Mouse (Mus musculus) kidney, embryonic 14.5 days (tissue): Measurements from ENCODE around the gene Nfatc2ip. TPM values are rescaled to one million over a fixed set of nuclear protein-coding genes. Genes with fewer than 3 reads are reported as not detected.

Experiments used
- ATAC-seq: fragments of 200-750 bp; cut with Nextera tagmentation; 2 replicates; pipeline ENCODE4 v1.8.0; 2017; ENCODE audit warnings: moderate number of reproducible peaks, mild to moderate bottlenecking, moderate TSS enrichment, moderate library complexity; ENCODE audit not compliant: low FRiP score, low TSS enrichment
- H3K27ac ChIP-seq: fragments of 300-500 bp; sonication (generic); 2 replicates; pipeline ENCODE4 v1.5.1; 2014; ENCODE audit warnings: low read depth, mild to moderate bottlenecking, low read length, moderate library complexity, mixed read lengths
- H3K27me3 ChIP-seq: fragments of 300-500 bp; sonication (generic); 2 replicates; pipeline ENCODE4 v1.6.1; 2014; ENCODE audit warnings: mild to moderate bottlenecking, low read length; ENCODE audit not compliant: control insufficient read depth, insufficient read depth
- H3K36me3 ChIP-seq: fragments of 300-500 bp; sonication (generic); 2 replicates; pipeline ENCODE4 v1.6.1; 2014; ENCODE audit warnings: low read length, mixed read lengths; ENCODE audit not compliant: control insufficient read depth, insufficient read depth
- H3K4me1 ChIP-seq: fragments of 300-500 bp; sonication (generic); 2 replicates; pipeline ENCODE4 v1.6.1; 2014; ENCODE audit warnings: low read length, mixed read lengths; ENCODE audit not compliant: control insufficient read depth, insufficient read depth
- H3K4me2 ChIP-seq: fragments of 300-500 bp; sonication (generic); replicated peaks from 2 replicates; pipeline ENCODE4 v1.6.1; 2014; ENCODE audit warnings: low read depth, mild to moderate bottlenecking, low read length
- H3K4me3 ChIP-seq: fragments of 300-500 bp; sonication (generic); 2 replicates; pipeline ENCODE4 v1.5.1; 2014; ENCODE audit warnings: mild to moderate bottlenecking, low read length
- H3K9ac ChIP-seq: fragments of 300-500 bp; sonication (generic); 2 replicates; pipeline ENCODE4 v1.6.1; 2014; ENCODE audit warnings: low read depth, mild to moderate bottlenecking, low read length, moderate library complexity
- H3K9me3 ChIP-seq: fragments of 300-500 bp; sonication (generic); 2 replicates; pipeline ENCODE4 v1.6.1; 2016; ENCODE audit warnings: low read length; ENCODE audit not compliant: control insufficient read depth
- WGBS: fragments of 180-500 bp; shearing (Covaris S2); extraction: QIAGEN DNeasy Blood & Tissue Kit; methylation state at CpG from one replicate; pipeline ENCODE4 v1.1.7; 2014; 5-methylcytosine and 5-hydroxymethylcytosine counted together
- polyA plus RNA-seq: library from polyadenylated mRNA; unstranded; fragments of >200 nt; fragmentation: Nextera tagmentation; extraction: Ambion mirVana; gene quantifications from 2 replicates; pipeline ENCODE4 v1.2.1, GENCODE M21; 2014

The Nfatc2ip gene
- polyA plus RNA-seq, 1 experiment from 2014 or later, result 2.8 TPM

DNA sequence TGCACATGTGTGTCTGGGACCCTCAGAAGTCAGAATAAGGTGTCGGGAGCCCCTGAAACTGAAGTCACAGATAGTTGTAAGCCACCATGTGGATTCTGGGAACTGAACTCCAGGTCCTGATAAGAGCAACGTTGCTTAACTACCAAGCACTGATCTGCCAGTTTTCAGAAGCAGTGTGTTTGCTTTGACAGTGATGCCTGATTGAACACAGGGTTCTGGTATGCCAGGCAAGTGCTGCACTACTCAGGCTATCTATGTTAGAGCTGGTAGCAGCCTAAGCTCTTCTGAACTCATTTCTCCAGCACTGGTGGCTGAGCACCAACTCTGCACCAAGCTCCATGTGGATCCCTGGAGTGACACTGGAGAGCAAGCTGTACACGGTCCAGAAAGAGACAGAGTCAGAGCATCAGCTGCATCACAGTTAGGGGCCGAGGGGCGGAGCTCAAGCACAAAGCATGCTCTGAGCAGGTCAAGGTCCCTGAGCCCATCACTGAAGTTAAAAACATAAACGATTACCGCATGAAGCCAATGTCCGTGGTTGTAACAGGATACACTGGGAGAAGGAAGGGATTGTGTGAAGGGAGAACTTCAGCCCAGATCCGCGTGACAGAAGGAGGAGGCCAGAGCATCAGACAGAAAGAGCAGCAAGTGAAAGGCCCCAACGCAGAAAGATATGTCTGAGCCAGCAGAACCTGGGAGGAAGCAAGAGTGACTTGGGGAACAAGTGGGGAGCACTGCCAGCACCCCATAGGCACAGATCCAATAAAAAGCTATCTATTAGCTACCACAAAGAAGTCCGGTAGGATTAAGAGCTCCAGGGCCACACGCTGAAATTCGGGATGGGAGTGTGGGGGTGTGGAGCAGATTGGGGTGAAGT, 41.6 kb downstream of the Nfatc2ip start:
- H3K4me1 ChIP-seq, result no peaks in the 10 kb centered on the region
- H3K36me3 ChIP-seq, result no peaks in the 10 kb centered on the region
- no peaks in the 10 kb centered on the region for H3K9me3 ChIP-seq
- no peak overlapping the region for H3K27ac ChIP-seq
- H3K9ac ChIP-seq, result no peak overlapping the region
- 45% methylated on average over 14 of the region's 14 CpGs for WGBS
- no peak overlapping the region for H3K4me3 ChIP-seq
- H3K4me2 ChIP-seq, result no peak overlapping the region
- ATAC-seq, result no peak; the same call in 1 of the 2 replicates
- H3K27me3 ChIP-seq, result no peaks in the 10 kb centered on the region

DNA sequence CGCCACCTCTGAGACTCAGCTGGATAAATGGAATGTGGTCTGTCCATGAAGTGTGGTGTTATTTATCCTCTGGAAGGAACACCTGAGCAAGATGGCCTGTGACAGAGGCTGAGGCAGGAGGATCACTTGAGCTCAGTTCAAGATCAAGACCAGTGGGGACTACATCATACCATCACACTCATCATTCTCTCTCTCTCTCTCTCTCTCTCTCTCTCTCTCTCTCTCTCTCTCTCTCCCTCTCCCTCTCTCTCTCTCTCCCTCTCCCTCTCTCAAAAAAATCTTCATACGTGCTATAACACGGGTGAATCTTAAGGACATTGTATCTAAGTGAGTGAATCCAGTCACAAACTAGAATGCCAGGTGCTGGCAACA, 42.6 kb downstream of the Nfatc2ip start:
- Histone ChIP-seq H3K9me3 (no peaks in the 10 kb centered on the region), H3K4me3 (no peak overlapping the region), H3K4me2 (no peak overlapping the region), H3K9ac (no peak overlapping the region), H3K36me3 (no peaks in the 10 kb centered on the region), H3K4me1 (no peaks in the 10 kb centered on the region), H3K27ac (no peak overlapping the region), H3K27me3 (no peaks in the 10 kb centered on the region)
- WGBS, result 86% methylated on average over 3 of the region's 3 CpGs
- no peak for ATAC-seq

DNA sequence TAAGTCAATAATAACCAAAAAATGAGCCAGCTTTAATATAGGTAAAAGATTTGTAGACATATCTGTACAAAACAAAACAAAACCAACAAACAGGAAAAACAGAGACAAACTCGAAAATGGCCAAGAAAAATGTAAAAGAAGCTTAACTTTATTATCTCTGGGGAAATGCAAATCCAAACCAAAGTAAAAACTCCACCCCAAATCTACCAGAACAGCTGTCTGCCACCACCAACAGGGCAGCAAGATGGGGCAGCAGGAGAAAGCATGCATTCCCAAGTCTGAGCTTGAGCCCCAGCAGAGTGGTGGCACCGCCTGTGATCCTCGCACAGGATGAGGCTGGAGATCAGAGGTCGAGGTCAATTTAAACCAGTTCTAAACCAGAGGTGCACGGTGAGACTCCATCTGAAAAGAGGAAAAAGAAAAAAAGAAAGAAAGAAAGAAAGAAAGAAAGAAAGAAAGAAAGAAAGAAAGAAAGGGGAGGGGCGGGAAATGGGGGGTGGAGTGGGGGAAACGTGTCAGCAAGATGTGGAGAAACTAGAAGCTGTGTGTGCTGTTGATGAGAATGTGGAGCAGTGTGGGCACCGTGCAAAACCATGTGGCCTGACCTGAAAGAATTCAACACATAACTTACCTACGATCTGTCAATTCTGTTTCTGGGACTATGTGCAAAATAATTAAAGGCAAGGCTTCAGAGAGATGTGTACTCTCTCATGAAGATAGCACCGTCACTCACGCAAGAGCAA, 43.1 kb downstream of the Nfatc2ip start:
- Histone ChIP-seq H3K36me3 (no peaks in the 10 kb centered on the region), H3K27me3 (no peaks in the 10 kb centered on the region), H3K9me3 (no peaks in the 10 kb centered on the region), H3K4me1 (no peaks in the 10 kb centered on the region), H3K27ac (no peak overlapping the region), H3K9ac (no peak overlapping the region), H3K4me3 (no peak overlapping the region), H3K4me2 (no peak overlapping the region)
- WGBS, result 67% methylated on average over 11 of the region's 11 CpGs
- ATAC-seq, result no peak

DNA sequence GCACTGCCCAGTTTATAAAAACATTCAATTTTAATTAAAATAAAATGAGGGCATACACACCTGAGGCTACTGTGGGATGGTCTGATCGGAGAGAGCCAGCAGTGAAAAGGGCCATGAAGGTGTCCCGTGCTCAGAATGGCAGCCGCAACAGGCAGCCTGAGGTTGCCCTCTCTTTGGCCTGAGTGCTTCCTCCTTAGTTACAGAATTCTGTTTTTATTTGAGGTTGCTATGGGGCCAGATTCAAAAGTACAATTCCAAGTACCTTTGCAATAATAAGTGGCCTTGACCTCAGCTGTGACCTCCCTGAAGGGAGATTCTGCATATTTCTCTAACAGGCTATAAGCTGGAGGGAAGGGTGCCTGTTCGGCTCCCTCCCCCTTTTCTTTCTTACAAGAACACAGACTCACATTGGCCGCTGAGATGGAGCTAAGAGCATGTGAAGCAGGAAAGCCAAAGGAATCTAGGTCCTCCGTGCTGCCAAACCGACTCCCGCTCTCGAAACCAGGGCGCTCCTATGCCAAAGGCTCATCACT, 45.1 kb downstream of the Nfatc2ip start:
- Histone ChIP-seq H3K4me2 (no peak overlapping the region), H3K4me1 (no peaks in the 10 kb centered on the region), H3K4me3 (no peak overlapping the region), H3K9ac (no peak overlapping the region), H3K9me3 (no peaks in the 10 kb centered on the region), H3K27me3 (no peaks in the 10 kb centered on the region), H3K36me3 (no peaks in the 10 kb centered on the region), H3K27ac (no peak overlapping the region)
- WGBS, result 62% methylated on average over 10 of the region's 10 CpGs
- ATAC-seq, result no peak

DNA sequence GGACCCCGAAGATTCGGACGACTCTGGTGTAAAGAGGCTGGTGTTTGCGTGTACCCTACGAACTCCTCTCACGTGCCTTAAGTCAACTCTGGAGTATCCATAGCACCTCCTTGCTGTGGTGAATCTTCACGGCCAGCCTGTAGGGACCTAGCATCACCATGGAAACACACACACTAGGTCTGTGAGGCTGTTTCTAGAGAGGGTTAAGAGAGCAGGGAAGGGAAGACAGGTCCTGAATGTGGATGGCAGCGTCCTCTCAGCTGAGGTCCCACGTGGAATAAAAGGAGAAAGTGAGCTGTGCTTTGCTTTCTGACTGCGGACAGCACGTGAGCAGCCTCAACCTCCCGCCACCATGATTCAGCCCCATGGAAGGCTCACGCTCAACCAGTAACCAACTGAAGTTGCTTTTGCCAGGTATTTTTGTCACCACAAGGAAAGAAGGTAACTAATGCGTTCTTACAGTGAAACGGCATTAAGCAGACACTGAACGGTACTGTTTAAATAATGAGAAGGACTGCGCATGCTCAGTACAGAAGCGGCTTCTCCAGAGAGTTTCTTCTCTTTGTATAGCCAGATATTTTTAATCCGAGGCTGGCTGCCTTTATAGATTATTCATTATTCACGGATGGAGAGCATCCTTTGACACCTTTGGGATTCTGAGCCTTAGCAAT, 45.7 kb downstream of the Nfatc2ip start:
- Histone ChIP-seq H3K36me3 (no peaks in the 10 kb centered on the region), H3K9me3 (no peaks in the 10 kb centered on the region), H3K4me2 (no peak overlapping the region), H3K27me3 (no peaks in the 10 kb centered on the region), H3K9ac (no peak overlapping the region), H3K4me3 (no peak overlapping the region), H3K4me1 (no peaks in the 10 kb centered on the region), H3K27ac (no peak overlapping the region)
- no peak for ATAC-seq
- 67% methylated on average over 20 of the region's 20 CpGs for WGBS

DNA sequence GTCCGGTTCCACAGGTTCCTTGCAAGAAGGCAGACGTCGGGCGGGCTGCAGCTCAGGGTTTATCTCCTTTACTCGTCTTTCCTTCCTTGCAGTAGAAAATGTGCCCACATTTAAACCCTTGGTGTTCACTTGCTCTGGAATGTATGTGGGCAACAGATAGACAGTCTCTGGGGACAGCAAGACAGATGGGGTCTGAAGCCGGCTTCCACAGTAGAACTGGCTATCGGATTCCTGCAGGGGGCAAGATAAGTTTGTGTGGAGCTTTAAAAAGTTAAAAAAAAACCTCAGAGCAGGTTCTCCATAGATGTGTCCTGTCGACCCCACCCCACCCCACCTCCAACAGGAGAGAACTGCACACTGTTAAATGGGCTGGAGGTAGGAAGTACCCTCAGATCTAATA, 48.2 kb downstream of the Nfatc2ip start:
- Histone ChIP-seq H3K9me3 (no peaks in the 10 kb centered on the region), H3K9ac (no peak overlapping the region), H3K27ac (no peak overlapping the region), H3K36me3 (no peaks in the 10 kb centered on the region), H3K4me1 (no peaks in the 10 kb centered on the region), H3K4me2 (no peak overlapping the region), H3K4me3 (no peak overlapping the region), H3K27me3 (no peaks in the 10 kb centered on the region)
- WGBS, result 70% methylated on average over 8 of the region's 8 CpGs
- no peak for ATAC-seq

DNA sequence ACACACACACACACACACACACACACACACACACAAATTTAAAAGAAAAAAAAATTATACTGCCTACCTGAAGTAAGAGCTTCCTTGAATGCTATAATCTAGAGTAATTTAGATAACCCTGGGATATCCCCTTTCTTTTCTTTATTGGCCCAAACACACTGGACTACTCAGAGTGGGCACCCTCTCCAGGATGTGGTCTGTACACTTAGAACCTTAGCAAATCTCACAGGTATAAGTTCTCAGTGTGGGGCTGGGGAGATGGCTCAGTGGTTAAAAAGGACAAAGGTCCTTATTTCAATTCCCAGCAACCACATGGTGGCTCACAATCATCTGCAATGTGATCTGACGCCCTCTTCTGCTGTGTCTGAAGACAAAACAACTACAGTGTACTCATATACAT, 49.4 kb downstream of the Nfatc2ip start:
- Histone ChIP-seq H3K4me3 (no peak overlapping the region), H3K4me2 (no peak overlapping the region), H3K36me3 (no peaks in the 10 kb centered on the region), H3K27me3 (no peaks in the 10 kb centered on the region), H3K4me1 (no peaks in the 10 kb centered on the region), H3K9me3 (no peaks in the 10 kb centered on the region), H3K9ac (no peak overlapping the region), H3K27ac (no peak overlapping the region)
- no peak for ATAC-seq
- 64% methylated on average over 1 of the region's 1 CpGs for WGBS

DNA sequence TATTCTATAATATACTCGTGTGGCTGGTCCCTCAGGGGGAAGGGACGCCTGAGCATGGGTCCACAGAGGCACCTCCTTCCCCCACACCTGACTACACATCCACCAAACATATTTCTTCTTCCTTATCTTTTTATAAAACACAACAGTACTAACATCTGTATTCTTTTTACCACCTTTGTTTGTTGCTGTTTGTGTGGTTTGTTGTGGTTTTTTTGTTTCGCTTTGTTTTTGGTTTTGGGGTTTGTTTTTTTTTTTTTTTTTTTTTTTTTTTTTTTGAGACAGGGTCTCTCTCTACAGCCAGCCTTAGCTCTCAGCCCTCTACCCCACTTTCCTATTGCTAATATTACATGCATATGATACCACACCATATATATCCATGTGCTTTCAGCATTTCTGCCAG, 50.6 kb downstream of the Nfatc2ip start:
- Histone ChIP-seq H3K27me3 (no peaks in the 10 kb centered on the region), H3K9ac (no peak overlapping the region), H3K27ac (no peak overlapping the region), H3K4me3 (no peak overlapping the region), H3K9me3 (no peaks in the 10 kb centered on the region), H3K4me2 (no peak overlapping the region), H3K36me3 (no peaks in the 10 kb centered on the region), H3K4me1 (no peaks in the 10 kb centered on the region)
- ATAC-seq, result no peak
- 57% methylated on average over 3 of the region's 3 CpGs for WGBS
